Mouse (Mus musculus) T-helper 2 cell (primary cell): ENCODE measurements at regions not wholly inside any gene's neighbourhood (a gene's known extent, or its start where the extent isn't known, plus 50 kb on each side); places are given as distances from the start of the nearest gene placed in this dataset.

Experiments
- in situ Hi-C: fragments of 300-600 bp; cut with MboI, MseI; formaldehyde crosslinking; loops from one replicate; pipeline ENCODE4 v1.15.1; 2025; ENCODE audit warnings: high pct_unique_total_duplicates

- in situ Hi-C loops = no loop called here
Observed at GRCm38 (mm10) chr10:117896911-117897643, 51.2 kb upstream of the Rap1b start.

DNA sequence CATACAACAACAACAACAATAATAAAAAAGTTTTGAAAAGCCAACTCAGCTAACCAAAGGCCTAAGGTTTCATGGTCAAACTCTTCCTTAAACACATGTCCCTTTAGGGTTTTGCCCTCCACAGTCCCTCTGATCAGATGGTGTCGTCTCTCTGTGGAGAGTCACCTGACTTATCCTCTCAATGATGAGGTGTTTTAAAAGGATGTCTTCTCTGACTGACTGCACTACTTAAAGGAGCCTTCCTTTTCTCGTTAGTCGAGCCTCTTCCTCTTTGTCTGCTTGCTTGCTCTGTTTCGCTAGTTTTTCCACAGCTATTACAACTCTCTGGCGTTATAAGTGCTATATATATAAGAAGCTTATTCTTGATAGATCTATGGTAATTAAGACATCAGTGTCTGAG, 51.9 kb upstream of the Rap1b start:
- in situ Hi-C loops = no loop called here

DNA sequence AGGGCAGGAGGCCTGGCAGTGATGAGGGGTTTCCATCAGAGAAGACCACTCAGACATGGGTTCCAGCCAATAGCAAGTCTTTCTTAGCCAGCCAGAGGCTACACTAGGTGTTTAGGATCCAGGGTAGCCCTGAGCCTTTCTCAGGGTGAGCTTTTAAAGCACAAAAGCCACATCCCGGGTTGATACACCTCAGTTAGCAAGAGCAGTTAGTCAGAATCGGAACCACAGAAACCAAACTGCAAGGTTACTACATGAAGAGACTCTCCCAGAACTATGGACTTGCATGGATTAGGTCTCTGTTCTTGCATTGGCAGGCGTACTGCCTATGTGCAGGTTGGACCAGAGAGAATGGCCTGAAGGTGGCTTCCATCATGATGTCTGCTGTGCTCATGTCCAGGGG, 52.6 kb upstream of the Rap1b start:
- in situ Hi-C loops = no loop called here

GRCm38 (mm10) chr10:117899410-117899935, 53.6 kb upstream of the Rap1b start:
- in situ Hi-C loops = no loop called here

GRCm38 (mm10) chr10:117905666-117906266, 59.9 kb upstream of the Rap1b start:
- in situ Hi-C loops = loop anchor here (25.0 kb wide), 1 partner anchor 968 kb away; no protein-coding TSS in a partner anchor

GRCm38 (mm10) chr10:117906267-117906811, 60.5 kb upstream of the Rap1b start:
- in situ Hi-C loops = loop anchor here (25.0 kb wide), 1 partner anchor 969 kb away; no protein-coding TSS in a partner anchor

DNA sequence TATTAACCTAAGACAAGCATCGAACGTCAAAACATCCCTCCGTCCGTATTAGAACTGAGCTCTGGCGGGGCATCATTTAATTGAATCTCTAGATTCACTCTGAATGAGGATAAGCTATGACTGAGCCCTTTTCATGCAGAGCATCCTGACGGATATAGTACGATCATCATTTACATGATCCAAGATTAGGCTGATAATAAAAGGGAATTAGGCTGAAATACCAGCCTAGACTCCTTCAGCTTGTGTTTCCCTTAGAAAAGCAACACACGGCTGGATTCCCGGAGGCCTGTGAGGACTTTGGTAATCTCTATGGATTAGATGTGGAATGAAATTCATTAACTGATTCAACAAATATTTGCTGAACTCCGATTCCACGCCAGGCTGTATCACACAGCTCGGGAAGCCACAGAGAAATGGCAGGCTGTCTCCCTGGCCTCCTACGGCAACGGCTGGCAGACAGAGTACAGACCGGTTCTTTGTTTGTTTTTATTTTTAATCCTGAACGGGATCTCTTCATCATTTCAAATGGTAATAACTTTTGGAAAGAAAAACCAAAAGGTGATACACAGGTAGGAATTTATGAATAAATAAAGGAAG, 62.3 kb upstream of the Rap1b start:
- in situ Hi-C loops = loop anchor here (25.0 kb wide), 1 partner anchor 971 kb away; no protein-coding TSS in a partner anchor

- in situ Hi-C loops = loop anchor here (25.0 kb wide), 1 partner anchor 972 kb away; no protein-coding TSS in a partner anchor
Observed at GRCm38 (mm10) chr10:117909155-117909554, 63.3 kb upstream of the Rap1b start.

DNA sequence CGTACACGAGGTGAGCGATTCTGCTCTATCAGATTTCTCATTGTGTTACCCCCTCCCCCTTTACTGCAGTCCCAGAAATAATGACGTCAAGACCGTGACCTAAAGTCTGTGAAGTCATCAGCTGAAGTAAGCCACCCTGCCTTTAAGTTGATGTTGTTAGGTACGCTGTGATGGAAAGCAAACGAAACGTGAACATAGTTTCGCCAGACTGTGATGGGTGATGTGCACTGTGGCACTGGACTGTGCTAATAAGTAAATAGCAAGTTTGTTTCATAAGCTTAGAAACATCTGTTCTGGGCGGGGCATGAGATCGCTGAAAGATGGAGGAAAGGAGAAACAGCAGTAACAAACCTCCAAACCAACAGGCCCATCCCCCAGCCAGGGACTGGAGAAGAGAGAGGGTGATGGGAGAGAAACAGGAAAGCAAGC, 64.0 kb upstream of the Rap1b start:
- in situ Hi-C loops = loop anchor here (5.0 to 25.0 kb wide), 3 partner anchors 48 to 973 kb away; no protein-coding TSS in a partner anchor

DNA sequence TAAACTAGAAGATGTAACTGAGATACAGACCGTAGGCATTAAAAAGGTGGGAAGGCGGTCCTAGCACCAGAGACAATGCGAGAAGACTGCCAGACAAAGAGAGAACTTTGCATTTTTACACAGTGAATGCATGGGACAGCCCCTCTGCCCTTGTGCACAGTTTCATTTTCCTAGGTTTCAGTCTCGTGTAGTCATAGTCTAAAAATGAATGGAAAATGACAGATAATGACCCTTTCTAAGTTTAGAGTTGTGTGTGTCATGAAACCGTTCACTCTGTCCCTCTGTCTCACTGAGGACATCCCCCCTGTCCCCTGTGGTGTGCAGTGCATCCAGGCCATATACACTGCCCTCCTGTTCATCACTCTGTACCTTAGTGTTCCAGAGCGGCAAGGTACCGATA, 64.6 kb upstream of the Rap1b start:
- in situ Hi-C loops = loop anchor here (5.0 to 25.0 kb wide), 3 partner anchors 48 to 973 kb away; no protein-coding TSS in a partner anchor

GRCm38 (mm10) chr10:117915011-117915735, 69.3 kb upstream of the Rap1b start:
- in situ Hi-C loops = loop anchor here (10.0 to 25.0 kb wide), 2 partner anchors 80 to 978 kb away; no protein-coding TSS in a partner anchor

DNA sequence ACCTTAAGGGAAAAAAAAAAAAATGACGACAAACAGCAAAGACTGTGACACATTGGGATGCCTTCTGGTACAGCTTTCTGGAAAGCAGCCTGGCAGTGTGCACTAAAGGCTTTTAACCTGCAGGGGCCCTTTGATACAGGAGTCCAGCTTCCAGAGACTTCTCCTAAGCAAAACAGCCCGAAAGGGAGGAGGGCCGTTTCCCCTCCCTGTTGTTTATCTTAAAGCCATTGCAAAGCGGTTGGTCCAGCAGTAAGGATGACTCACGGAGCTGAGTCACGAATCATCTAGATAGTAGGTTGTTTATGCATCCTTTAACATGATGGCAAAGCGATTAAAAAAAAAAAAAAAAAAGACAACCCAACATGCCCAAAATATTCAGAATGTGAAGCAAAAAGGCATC, 70.4 kb upstream of the Rap1b start:
- in situ Hi-C loops = loop anchor here (10.0 to 25.0 kb wide), 2 partner anchors 81 to 979 kb away; no protein-coding TSS in a partner anchor

- in situ Hi-C loops = loop anchor here (10.0 to 25.0 kb wide), 2 partner anchors 83 to 981 kb away; no protein-coding TSS in a partner anchor
Observed at GRCm38 (mm10) chr10:117917870-117918269, 72.0 kb upstream of the Rap1b start.

GRCm38 (mm10) chr10:117918616-117919015, 72.8 kb upstream of the Rap1b start:
- in situ Hi-C loops = loop anchor here (10.0 to 25.0 kb wide), 2 partner anchors 84 to 981 kb away; no protein-coding TSS in a partner anchor

DNA sequence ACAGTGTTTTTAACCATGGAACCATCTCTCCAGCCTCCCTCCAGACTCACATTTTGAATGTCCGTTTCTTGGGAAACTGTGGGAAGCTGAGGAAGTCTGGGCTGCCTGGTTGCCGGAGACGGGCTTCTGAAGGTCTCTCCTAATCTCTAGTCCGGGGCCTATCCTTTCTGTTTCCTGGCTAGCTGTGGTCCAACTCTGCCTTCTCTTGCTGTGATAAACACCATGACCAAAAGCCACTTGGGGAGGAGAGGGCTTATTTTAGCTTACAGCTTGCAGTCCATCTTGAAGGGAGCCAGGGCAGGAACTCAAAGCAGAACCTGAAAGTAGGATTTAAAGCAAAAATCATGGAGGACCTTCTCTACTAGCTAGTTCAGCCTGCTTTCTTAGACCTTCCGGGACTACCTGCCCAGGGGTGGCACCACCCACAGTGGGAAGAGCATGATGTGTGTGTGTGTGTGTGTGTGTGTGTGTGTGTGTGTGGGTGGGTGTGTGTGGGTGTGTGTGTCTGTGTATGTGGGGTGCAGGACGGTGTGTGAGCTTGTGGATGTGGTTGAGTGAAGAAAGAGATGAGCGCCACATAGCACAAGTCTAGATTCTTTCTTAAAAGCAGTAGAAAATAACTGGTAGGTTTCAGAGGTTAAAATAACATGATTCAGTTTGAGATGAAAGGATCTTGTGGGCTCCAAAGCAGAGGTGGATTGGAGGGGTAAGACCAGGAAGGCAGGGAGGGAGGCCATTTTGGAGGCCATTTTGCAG, 73.5 kb upstream of the Rap1b start:
- in situ Hi-C loops = loop anchor here (10.0 to 25.0 kb wide), 2 partner anchors 85 to 982 kb away; no protein-coding TSS in a partner anchor

GRCm38 (mm10) chr10:117925186-117925585, 79.4 kb upstream of the Rap1b start:
- in situ Hi-C loops = no loop called here

DNA sequence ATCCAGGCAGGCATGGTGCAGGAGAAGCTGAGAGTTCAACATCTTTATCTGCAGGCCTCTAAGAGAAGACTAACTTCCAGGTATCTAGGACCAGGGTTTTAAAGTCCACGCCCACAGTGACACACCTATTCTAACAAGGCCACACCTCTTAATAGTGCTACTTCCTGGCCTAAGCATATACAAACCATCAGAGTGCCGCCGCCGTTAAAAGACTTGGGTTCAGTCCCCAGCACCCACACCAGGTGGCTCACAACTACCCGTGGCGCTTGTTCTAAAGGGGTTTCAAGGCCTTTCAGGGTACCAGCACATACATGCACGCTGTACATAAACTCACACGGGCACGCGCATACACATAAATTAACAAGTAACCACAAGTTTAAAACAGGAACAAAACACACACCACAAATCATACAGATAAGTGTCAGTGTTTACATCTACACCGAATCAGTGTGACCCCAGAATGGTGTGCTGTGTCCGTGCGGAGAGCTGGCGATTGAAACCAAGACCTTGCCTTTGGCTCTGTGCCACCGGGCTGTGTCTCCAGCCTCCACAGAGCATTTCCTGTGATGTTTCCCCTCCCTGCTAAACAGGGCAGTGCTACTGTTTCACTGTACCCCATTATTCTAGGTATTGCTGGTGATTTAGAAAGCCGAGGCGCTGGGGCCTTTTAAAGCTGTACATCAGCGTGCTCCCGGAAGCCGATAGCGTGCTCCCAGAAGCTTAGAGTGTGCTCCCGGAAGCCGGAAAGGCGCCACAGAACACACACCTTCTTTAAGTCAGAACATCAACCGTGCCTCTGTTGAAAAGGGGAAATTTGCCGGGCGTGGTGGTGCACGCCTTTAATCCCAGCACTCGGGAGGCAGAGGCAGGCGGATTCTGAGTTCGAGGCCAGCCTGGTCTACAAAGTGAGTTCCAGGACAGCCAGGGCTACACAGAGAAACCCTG, 80.0 kb upstream of the Rap1b start:
- in situ Hi-C loops = no loop called here

DNA sequence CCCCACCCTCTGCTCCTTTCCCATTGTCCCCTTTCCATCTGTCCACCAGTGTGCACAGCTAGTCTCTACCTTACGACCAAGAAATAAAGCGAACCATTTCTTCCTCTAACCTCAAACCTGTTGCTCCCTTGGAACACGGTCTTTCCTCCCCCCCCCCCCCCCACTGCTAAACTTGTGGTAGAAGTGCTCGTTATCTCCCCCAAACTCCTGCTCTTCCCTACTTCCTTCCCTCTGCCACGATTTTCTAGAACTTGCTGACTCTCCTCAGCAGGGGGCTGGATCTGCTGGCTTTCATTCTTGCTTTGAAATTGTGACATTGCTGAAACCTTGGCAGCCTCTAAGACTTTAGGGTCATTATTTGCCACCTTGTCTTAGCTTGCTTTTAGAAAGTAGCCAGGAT, 83.2 kb upstream of the Rap1b start:
- in situ Hi-C loops = no loop called here

GRCm38 (mm10) chr10:117934797-117935196, 89.0 kb upstream of the Rap1b start:
- in situ Hi-C loops = loop anchor here (5.0 kb wide), 1 partner anchor 102 kb away; no protein-coding TSS in a partner anchor
